Mouse (Mus musculus) inflammation-experienced regulatory T-cells, adult 16 weeks (primary cell): Measurements from ENCODE around the gene Rex1bd. TPM values are rescaled to one million over a fixed set of nuclear protein-coding genes. Genes with fewer than 3 reads are reported as not detected.

Experiments used
- polyA plus RNA-seq: library from polyadenylated mRNA; unstranded; fragments of 100-300 nt; shearing (Covaris generic); gene quantifications from one replicate; pipeline ENCODE4 v1.2.1, GENCODE M21; 2017

Rex1bd gene
- polyA plus RNA-seq, result 110 TPM

GRCm38 (mm10) chr8:70506328-70507026 is at the start of gene Rex1bd:
Rex1bd (minus strand) TSS chr8:70506752.

GRCm38 (mm10) chr8:70539077-70539813 is 32.7 kb upstream of the Rex1bd start, which contains the start of gene Ell:
Ell (plus strand) TSS chr8:70539457.

GRCm38 (mm10) chr8:70527512-70528181 is 21.1 kb upstream of the Rex1bd start, which contains the start of the genes Fkbp8 and Kxd1:
Fkbp8 (plus strand) TSS chr8:70527724.
Kxd1 (minus strand) TSS chr8:70527956.

GRCm38 (mm10) chr8:70510228-70510915 is 3.8 kb upstream of the Rex1bd start, which contains the start of gene Uba52:
Uba52 (minus strand) TSS chr8:70510801.

GRCm38 (mm10) chr8:70492664-70493640 is 13.6 kb downstream of the Rex1bd start, which contains the start of gene Crlf1:
Crlf1 (plus strand) TSS chr8:70493158.

GRCm38 (mm10) chr8:70486941-70487520 is 19.5 kb downstream of the Rex1bd start, which contains the start of gene Tmem59l:
Tmem59l (minus strand) TSS chr8:70487358.

GRCm38 (mm10) chr8:70476333-70477268 is 30.0 kb downstream of the Rex1bd start, which contains the start of gene Klhl26:
Klhl26 (minus strand) TSS chr8:70476968.

Other genes with a start within 250 kb of the Rex1bd start
- gene Homer3, start 223.9 kb downstream of the Rex1bd start, polyA plus RNA-seq, result 1.3 TPM
- 59.3 TPM for gene Ddx49, start 204.3 kb downstream of the Rex1bd start, polyA plus RNA-seq
- 349 TPM for gene Cope, start 204.2 kb downstream of the Rex1bd start, polyA plus RNA-seq
- gene Cers1, start 191.0 kb downstream of the Rex1bd start, polyA plus RNA-seq, result not detected
- not detected for gene Gdf1, start 176.9 kb downstream of the Rex1bd start, polyA plus RNA-seq
- gene Upf1, start 153.5 kb downstream of the Rex1bd start, polyA plus RNA-seq, result 6.2 TPM
- gene Comp, start 133.2 kb downstream of the Rex1bd start, polyA plus RNA-seq, result 1.1 TPM
- gene Crtc1, start 67.2 kb downstream of the Rex1bd start, polyA plus RNA-seq, result 19.0 TPM
- gene Klhl26, start 29.8 kb downstream of the Rex1bd start, polyA plus RNA-seq, result 18.6 TPM
- gene Tmem59l, start 19.4 kb downstream of the Rex1bd start, polyA plus RNA-seq, result not detected
- gene Crlf1, start 13.6 kb downstream of the Rex1bd start, polyA plus RNA-seq, result not detected
- 1,044 TPM for gene Uba52, start 4.0 kb upstream of the Rex1bd start, polyA plus RNA-seq
- 450 TPM for gene Fkbp8, start 21.0 kb upstream of the Rex1bd start, polyA plus RNA-seq
- 84.7 TPM for gene Kxd1, start 21.2 kb upstream of the Rex1bd start, polyA plus RNA-seq
- 43.3 TPM for gene Ell, start 32.7 kb upstream of the Rex1bd start, polyA plus RNA-seq
- gene Isyna1, start 87.6 kb upstream of the Rex1bd start, polyA plus RNA-seq, result 98.4 TPM
- gene Ssbp4, start 102.1 kb upstream of the Rex1bd start, polyA plus RNA-seq, result 34.8 TPM
- 0.40 TPM for gene Lrrc25, start 109.4 kb upstream of the Rex1bd start, polyA plus RNA-seq
- gene Gdf15, start 125.7 kb upstream of the Rex1bd start, polyA plus RNA-seq, result not detected
- 6.1 TPM for gene Pgpep1, start 153.6 kb upstream of the Rex1bd start, polyA plus RNA-seq
- gene Lsm4, start 166.5 kb upstream of the Rex1bd start, polyA plus RNA-seq, result 330 TPM
- gene Jund, start 192.2 kb upstream of the Rex1bd start, polyA plus RNA-seq, result 22.8 TPM
- 0.09 TPM for gene Iqcn, start 196.7 kb upstream of the Rex1bd start, polyA plus RNA-seq
- not detected for gene Gm3336, start 211.8 kb upstream of the Rex1bd start, polyA plus RNA-seq
- 0.85 TPM for gene Pde4c, start 217.0 kb upstream of the Rex1bd start, polyA plus RNA-seq
- 17.6 TPM for gene Rab3a, start 247.9 kb upstream of the Rex1bd start, polyA plus RNA-seq